Mouse (Mus musculus): ENCODE data around the gene Adgrl2.

Adgrl2 gene

DNA sequence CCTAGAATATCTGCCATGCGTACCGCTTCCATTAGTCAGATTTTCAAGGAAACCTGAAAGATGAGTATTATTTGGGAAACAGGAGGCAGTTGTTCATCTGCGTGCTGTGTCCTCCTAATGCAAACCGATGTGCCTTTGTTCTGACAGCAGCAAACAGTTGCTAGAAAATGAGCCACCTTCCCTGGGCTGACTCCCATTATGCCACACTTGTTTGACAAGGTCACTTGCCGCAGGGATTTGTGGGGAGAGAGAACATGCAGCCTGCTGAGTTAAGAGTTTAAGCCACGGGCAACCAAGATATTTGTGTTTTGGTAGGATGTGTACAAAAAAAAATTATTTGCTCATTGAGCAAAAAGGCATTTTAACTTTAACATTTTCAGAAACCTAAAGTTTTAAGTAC, 69.5 kb downstream of the Adgrl2 start:
- no peak for DNase-seq

DNA sequence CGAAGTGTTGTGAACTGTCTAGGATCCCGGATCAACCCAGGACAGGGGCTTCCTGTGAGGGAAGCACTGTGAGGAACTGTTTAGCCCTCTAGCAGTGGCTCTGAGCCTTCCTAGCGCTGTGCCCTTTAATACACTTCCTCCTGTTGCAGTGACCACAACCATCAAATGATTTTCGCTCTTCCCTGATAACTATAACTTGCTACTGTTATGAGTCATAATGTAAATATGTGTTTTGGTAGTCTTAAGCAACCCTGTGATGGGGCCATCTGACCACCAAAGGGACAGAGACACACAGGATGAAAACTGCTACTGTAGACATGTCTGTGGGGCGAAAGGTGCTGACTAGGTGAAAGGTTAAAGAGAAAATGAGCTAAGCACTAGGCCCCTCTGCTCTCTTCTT, 71.9 kb downstream of the Adgrl2 start:
- DNase-seq, result no peak

DNA sequence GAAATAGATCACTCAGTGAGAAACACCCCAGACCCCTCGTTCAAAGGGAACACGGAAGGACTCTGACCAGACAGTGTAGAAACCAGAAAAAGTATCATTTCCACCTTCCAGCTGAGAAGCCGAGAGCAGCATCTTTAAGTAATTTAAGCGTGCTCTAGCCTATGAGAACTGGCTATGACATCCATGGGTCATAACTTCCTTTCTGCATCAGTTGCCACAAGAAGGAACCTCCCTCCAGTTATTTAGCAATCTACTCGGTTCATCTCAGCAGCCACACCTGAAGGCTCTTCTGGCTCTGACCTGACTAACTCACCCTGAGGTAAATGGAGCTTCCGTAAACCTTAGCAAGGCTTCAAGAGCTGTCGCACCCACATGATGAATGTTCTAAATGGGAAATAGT, 72.5 kb downstream of the Adgrl2 start:
- no peak for DNase-seq

DNA sequence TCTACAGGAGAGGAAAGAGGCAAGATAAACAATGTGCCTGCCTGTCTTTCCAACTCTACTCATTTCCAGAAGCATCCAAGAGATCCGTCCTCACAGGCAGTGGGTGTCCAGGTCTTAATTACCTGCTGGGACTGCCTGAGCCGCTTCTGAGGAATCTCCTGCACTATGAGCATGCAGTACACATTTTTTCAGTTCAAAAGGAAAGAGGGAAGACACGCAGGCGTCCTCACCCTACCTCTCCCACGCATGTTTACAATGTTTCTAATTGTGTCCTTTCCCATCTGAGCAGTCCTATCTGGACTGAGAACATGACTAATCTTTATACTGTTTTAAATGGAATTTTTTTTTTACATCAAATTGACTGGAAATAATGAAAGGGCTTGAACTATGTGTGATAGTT, 74.1 kb downstream of the Adgrl2 start:
- DNase-seq, result no peak

DNA sequence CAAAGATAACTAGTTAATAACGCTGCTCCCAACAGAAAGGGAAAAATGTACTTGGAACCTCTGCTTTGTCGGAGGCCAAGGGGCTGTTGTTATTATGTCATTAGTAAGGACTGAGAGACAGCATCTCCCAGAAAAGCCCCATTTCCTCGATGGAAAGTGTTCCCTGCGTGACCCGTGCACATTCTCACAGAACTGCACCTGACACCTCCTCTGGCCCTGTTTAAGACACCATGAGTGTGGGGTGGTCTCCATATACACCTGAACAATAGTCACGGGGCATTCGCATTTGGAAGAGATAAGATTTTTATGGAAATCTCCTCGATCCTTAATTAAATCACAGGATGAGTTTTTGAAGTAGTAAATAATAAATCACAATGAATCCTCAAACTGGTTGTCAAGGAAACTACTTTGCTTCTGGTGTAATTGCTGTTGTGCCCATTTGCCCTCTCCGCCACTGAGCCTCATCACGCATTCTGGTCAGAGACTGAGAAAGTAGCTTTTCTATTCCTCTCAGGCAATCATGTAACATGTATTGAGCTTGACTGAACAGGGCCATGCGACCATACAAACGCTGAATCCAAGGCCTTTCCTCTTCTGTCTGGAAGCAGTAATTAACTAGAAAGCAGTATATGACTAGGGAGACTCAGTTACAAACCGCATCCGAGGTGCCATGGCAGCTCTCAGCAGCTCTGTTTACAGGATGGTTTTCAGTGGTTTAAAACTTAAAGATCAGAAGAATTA, 77.2 kb downstream of the Adgrl2 start:
- DNase-seq, result no peak

DNA sequence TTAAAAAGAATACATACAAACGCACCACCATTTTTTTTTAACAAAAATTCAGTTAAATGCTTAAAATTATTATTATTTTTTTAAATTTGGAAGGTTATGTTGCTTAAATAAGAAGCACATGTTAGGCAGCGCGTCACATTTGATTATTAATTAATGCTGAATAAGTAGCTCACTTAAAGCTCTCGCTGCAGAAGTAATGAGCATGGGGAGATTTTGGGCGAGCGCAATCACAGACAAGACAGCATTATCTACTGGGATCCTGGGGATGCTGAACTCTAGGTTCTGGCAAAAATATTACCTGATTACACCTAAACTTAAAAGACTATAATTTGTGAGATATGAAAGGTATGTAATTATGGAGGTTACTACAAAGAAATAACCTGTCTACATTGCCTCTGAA, 77.8 kb downstream of the Adgrl2 start:
- no peak for DNase-seq

DNA sequence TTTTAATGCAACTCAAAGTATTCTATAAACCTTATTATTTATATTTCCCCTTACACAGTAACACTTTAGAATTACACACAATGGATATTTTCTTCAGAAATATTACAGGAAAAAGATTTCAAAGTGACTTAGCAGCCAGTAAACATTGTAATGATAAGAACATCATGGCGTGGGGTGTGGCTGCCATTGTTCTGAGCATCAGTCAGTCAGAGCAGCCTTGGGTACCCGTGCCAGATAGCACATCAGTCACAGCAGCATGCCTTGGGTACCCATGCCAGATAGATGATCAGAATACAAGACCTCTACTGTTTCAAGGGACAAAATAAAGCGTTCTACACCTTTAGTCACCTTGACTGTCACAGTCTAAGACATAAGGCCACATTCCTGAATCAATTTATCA, 82.5 kb downstream of the Adgrl2 start:
- no peak for DNase-seq

DNA sequence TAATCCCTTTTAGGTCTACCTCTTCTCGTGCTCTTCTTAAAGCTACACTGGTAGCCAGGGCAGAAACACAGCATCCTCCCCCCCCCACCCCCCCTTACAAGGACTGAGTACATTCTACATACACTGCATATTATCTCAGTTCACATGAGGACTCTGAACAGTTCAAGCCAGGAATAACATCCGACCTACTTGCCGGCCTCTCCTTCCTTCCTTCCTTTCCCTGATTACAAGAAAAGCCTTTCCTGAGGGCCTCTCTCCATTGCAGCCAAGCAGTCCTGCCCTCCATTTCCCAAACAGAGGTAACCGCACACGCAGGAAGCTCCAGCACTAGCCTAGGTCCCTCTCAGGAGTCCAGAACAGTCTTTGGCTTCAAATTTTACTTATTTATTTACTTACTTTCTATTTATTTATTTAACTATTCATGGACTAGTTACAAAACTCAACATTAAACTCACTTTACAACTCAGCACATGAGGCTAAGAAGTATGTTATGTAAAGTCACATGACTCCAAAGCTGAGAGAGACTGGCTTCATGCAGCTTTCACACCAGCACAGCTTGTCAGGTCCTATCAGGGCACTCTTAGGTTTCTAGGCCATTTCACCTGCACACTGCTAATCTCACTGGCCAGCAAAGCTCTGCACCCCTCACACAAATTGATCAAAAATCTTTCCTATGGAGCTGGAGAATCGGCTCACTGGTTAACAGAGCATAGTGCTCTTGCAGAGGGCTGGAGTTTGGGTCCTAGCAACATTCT, 83.2 kb downstream of the Adgrl2 start:
- DNase-seq, result no peak

DNA sequence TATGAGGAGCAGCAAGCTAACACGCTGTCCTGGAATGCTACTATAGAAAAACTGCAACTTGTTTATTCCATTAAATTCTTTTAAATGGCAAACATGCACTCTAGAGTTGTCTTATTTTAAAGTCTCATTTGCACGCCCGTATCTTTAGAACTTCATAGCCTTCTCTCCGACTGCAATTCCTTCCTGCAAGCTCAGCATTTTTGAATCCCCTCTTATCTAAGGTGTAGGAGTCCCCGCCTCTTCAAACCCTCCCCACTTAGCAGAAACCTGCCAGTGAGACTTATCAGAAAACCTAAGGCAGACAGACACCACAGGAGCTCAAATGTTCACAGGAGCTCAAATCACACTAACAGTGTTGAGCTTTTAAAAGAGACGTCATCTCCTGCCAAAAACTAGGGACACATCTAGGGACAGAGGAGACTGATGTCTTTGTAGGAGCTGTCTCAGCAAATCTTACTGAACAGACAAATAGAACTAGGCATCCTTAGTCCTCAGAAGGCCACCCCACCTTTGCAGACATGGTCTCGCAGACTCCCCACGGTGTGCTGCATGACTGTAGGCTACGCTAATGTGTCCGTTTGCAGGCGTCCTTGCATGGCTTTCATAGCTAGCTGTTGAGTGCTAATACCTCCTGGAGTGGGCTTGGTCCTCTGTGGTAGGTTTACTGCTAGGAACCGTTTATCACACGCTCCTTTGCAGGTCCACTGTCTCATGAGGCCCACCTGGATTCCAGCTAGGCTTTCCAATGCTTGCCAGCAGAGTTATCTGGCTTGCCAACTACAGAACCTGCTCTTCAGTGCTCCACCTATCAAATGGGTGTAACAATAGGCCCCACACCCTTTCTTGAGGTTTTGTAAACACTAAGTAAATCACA, 84.2 kb downstream of the Adgrl2 start:
- no peak for DNase-seq

DNA sequence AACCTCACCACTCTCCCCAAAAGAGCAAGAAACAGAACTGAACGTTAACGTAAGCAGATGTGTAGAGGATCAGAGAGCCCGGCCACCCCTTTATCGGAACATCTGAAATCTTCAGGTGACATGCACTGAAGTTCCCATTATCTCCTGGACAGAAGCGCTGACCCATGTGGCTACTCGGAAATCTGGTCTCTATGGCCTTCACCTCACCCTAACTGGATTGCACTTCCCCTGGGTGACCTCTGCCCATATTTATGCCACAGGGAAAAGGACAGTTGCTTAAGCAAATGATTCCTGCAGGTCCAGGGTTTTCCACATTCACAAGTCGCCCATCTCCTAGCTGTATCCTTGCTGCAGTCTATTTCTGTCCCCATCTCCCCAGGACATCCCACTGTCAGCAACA, 84.9 kb downstream of the Adgrl2 start:
- DNase-seq, result no peak

DNA sequence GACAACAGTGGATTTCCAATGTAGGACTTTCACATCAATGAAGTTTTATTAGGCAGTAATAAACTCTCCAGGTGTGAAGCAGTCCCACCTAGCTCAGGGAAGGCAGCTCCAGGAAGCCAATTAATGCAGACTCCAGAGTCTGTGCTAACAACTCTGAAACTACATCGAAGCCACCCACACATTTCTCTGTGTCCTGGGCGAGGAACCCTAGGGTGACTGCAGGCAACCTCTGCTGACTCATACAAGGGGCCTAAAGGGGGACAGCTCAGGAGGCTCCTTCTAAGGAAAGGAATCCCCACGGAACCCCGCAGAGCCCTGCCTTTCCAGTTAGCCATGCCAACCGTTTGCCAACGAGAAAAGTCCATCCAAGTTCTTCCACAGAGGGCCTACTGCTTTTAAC, 90.5 kb downstream of the Adgrl2 start:
- no peak for DNase-seq

DNA sequence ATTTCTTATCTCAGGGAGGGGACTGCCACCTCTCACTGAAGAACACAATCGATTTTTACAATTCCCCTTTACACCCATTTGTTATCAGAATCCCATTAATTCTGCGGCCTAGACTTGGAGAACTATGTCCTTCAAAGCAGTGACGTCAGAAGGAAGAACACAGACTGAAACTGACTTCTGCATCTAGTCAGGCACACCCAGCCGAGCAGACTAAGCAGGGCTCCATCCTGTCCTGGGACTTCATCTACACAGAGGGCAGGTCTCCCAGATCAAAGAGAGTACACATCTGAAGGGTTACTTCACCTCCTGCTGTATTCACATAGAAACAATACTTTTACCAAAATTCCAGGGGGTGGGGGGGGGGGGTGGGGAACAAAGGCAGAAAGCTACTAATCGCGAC, 90.9 kb downstream of the Adgrl2 start:
- no peak for DNase-seq

DNA sequence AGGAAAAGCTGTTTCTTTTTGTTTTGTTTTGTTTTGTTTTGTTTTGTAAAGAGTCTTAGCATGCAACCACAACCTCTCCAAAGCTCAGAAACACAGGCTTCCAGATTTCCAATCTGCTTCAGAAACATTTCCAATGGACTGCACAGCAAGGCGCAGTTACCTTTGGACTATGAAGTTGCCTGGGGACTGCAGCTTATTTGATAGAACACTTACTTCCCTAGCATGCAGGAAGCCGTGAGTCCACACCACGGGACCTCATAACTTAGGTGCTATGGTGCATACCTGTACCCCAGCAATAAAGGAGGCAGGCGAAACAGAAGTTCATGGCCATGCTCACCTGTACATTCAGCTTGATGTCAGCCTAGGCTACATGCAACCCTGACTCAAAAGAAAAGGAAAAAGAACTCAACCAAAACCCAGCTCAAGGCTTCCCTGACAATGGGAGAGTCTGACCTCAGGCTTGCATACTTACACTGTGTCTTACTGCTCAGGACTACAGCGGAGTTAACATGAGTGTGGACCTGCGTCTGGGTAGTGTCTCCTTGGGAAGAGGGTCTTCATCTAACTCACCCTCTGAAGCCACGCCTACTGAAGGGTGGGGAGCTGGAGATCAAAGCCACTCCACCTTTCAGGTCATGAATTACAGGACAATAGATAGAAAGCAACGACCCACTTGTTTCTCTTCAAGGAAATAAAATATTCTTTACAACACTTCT, 91.7 kb downstream of the Adgrl2 start:
- DNase-seq, result no peak

DNA sequence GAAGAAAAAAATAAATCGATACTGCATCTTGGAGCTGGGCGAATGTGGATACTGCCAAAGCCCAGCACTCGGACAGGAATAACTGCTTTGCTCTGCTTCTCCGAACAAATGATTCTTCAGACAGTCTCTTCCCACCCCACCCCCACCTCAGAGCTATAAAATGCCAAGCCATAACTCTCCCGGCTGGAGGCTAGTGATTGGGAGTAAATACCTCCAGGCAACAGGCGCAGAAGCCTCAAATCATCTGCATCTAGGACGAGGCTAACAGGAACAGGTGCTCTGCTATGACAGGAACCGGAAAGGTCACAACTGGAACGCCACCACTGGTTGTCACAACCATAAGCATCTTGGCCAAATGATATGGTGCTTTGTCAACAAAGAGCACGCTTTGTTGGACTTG, 94.1 kb downstream of the Adgrl2 start:
- DNase-seq, result no peak

DNA sequence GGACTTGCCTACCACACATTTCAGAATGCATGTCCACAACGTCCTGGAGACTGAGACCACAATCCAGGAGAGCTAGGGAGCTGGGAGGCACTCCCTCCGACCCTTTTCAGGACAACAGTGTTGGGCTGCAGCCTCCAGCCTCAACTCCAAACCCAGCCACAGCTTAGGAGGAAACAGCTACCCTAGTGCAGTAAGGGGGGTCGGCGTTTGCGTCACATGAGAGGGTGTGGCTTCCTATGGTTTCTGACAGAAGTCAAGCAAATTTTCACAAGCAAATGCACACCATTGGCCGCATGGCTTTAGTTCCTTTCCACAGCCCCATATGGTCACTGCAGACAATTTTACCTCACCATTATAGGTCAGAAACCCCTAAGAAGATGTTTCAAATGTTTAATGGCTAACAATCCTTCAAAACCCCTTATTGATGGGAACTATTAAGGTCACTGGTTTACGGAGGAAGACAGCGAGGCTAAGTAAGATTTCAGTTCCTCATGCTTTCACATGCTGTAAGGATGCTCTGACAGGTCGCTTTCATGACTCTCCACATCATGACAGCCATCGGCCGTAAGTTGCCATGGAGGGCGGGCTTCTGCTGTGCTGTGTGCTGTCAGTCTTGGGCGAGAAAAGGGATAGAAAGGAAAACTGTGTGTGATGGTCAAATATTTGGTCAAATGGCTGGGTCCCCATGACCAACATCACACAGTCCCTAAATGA, 94.8 kb downstream of the Adgrl2 start:
- no peak for DNase-seq

DNA sequence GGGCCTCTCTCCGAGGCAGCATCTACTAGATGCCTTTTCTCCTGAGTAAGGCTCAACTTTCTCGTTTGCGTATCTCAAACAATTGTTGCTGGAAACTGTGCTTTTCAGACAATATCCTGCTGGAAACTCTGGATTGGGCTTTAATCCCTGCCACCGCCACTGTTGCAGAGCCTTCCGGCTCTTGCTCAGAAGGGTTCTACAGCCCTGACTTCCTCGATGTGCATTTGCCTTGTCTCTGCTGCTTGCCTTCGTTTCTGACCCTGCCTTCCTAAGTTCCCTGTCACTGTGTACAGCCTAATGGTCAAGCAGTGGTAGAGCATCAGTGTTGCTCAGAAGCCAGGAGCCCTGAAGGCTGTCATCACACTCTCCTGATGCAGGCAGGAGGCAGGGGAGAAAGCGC, 95.5 kb downstream of the Adgrl2 start:
- DNase-seq, result no peak

DNA sequence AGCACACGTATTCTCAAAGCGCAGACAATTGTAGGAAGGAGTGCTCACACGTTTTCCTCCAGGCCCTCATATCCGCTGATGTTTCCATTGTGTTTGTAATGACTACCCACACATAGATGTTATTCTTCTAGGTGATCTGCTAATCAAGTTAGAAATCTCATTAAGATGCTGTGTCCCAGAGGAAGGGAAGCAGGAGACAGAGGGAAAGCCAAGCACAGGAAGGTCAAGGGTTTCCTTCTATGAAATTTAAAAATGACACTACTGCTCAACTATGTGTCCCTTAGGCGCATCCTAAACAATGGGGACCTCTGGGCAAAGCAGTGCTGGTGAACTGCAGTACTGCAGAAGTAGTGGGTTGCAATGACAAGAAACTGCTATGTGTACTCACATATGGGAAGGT, 102.5 kb downstream of the Adgrl2 start:
- no peak for DNase-seq

DNA sequence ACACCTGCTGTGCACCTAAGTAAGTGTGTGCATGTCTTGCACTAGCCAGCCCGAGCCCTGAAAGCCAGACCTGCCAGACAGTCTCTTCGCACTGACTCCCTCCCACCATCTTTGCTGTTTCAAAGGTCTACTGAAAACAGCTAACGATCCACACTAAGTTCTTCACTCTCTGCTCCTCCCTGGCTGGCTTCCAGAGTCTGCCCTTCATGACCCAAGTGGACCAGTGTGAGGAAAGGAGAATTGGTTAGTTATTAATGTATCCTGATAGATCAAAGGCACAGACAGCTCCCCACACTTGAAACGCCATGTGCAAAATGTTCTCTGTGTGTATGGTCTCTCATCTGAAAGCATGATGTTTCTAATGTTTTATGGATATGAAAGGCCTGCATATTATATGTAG, 103.4 kb downstream of the Adgrl2 start:
- no peak for DNase-seq

DNA sequence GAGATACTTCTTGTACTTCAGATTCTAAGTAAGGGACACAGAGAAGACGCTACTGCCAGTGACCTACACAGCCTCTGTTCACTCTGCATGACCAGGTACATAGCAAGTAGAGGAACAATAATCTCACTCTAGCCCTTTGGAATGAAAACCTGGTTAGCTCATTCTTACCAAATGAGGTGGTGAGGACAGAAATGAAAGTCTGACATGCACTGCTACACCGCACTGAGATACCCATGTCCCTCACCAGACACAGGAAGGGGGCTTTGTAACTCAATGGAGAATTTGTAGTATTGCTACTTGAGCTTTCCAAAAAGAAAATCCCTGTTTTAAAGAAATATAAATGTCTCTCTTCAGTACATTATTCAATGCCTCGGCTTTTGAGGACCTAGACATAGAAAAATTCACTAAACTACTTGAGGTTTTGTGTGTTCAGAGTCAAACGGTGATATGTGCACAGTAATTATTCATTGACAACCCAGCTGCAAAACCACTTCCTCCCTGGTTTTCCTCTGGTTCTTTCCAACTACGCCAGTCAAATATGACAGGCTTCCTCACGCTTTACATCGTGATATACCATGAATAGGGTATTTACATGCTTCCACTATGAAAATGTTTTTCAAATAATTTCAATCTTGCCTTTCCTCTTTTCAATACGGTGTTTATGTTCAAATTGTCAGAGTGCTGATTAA, 104.2 kb downstream of the Adgrl2 start:
- no peak for DNase-seq

DNA sequence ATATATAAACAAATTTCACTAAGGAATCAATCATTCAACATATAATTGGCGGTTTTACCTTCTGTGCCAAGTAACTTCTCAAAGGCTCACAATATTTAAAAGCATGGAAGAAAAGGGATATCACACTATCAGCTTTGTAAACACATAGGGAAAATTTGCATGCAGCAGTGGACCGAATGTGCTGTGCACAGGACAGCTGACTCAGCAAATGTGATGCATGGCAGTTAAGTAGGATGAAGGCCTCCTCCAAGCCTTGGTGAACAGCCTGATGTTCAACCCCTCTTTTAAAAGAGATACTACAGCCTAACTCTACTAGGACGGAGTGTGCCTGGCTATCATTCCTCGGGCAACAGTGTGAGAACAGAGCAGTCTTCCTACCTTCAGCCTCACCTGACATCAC, 105.2 kb downstream of the Adgrl2 start:
- no peak for DNase-seq

DNA sequence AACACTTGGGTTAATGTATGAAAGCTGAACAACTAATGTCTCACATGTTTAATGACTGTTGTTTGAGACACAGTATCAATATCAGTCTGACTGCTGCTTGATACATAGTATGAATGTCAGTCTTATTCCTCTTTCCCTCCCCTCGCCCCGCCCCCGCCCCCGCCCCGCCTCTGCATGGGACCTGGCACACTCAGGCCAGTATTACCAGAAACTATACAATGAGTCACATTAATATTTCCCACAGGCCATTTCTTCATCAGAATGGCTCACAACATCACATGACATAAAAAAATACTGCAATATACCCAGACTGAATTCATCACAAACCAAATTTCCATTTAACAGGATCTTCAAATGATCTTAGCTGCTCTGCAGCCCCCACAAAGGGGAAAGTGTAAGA, 108.9 kb downstream of the Adgrl2 start:
- DNase-seq, result no peak

DNA sequence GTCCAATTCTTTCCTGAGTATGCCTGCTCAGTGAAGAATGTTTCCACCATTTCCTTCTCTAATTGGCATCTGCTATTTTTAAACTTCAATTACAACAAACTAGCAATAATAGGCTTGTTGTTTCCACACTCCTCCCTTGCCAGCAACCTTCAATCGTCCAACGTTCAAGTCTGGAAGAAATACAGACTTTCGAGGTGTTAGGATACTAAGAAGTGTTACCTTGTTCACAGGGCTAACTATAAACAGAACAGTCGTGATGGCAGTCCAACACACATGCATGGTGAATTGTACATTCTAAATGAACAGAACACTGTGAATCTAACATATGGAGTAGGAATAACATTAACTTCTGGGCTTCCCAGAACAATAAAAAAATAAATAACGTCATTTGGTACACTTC, 117.8 kb downstream of the Adgrl2 start:
- no peak for DNase-seq

All from cerebellum, adult 9-11 months (tissue).